Mouse (Mus musculus): ENCODE data around the gene Sort1. TPM values are rescaled to one million over a fixed set of nuclear protein-coding genes. Genes with fewer than 3 reads are reported as not detected.

Gene Sort1
- polyA plus RNA-seq, 1 experiment from 2014 or later: 6.4 TPM

GRCm38 (mm10) chr3:108378875-108379663 lies 95.2 kb downstream of the Sort1 start:
- no peaks in the 10 kb centered on the region for H3K9me3 ChIP-seq
- 63% methylated on average over 7 of the region's 7 CpGs for WGBS
- H3K4me3 ChIP-seq: no peak overlapping the region
- no peak overlapping the region for H3K9ac ChIP-seq
- no peak overlapping the region for H3K4me2 ChIP-seq
- no peak for ATAC-seq (ENCODE audit: insufficient number of reproducible peaks, insufficient read depth, low FRiP score, low TSS enrichment, low read depth)
- no peaks in the 10 kb centered on the region for H3K27me3 ChIP-seq
- H3K4me1 ChIP-seq: peaks cover 24% of the 10 kb centered on the region
- H3K27ac ChIP-seq: no peak overlapping the region
- no peaks in the 10 kb centered on the region for H3K36me3 ChIP-seq

GRCm38 (mm10) chr3:108380695-108381094 lies 96.8 kb downstream of the Sort1 start:
- WGBS: 81% methylated on average over 6 of the region's 6 CpGs
- no peak overlapping the region for H3K27ac ChIP-seq

GRCm38 (mm10) chr3:108381945-108382875 lies 98.3 kb downstream of the Sort1 start:
- H3K4me1 ChIP-seq: peaks cover 49% of the 10 kb centered on the region
- 42% methylated on average over 14 of the region's 14 CpGs for WGBS
- H3K4me3 ChIP-seq: peak overlapping the region; percentile 24
- no peaks in the 10 kb centered on the region for H3K27me3 ChIP-seq
- H3K4me2 ChIP-seq: peak overlapping the region; percentile 71
- peak overlapping the region; percentile 87 for H3K27ac ChIP-seq
- H3K9me3 ChIP-seq: no peaks in the 10 kb centered on the region
- peaks cover 14% of the 10 kb centered on the region for H3K36me3 ChIP-seq
- ATAC-seq (ENCODE audit: insufficient number of reproducible peaks, insufficient read depth, low FRiP score, low TSS enrichment, low read depth): no peak
- H3K9ac ChIP-seq: peak overlapping the region; percentile 49; the same call in 1 of the 2 replicates

More at GRCm38 (mm10) chr3:108380695-108381094, 96.8 kb downstream of the Sort1 start:
- H3K9me3 ChIP-seq: no peaks in the 10 kb centered on the region
- H3K4me2 ChIP-seq: no peak overlapping the region
- H3K9ac ChIP-seq: no peak overlapping the region
- no peak overlapping the region for H3K4me3 ChIP-seq
- H3K36me3 ChIP-seq: peaks cover under 1% of the 10 kb centered on the region; the same call in 1 of the 2 replicates
- no peaks in the 10 kb centered on the region for H3K27me3 ChIP-seq
- peaks cover 40% of the 10 kb centered on the region for H3K4me1 ChIP-seq
- ATAC-seq (ENCODE audit: insufficient number of reproducible peaks, insufficient read depth, low FRiP score, low TSS enrichment, low read depth): no peak

- 1% methylated on average over 44 of the region's 44 CpGs for WGBS
- peaks cover 20% of the 10 kb centered on the region for H3K36me3 ChIP-seq
- ATAC-seq (ENCODE audit: insufficient number of reproducible peaks, insufficient read depth, low FRiP score, low TSS enrichment, low read depth): peak; percentile 86
- H3K27ac ChIP-seq: peak within 1 kb of the TSS; percentile 87
- H3K9ac ChIP-seq: peak within 1 kb of the TSS; percentile 69
- H3K4me1 ChIP-seq: peaks cover 53% of the 10 kb centered on the region
- H3K27me3 ChIP-seq: no peaks in the 10 kb centered on the region
- no peaks in the 10 kb centered on the region for H3K9me3 ChIP-seq
- peak within 1 kb of the TSS; percentile 71 for H3K4me2 ChIP-seq
- peak within 1 kb of the TSS; percentile 63 for H3K4me3 ChIP-seq
Measured at GRCm38 (mm10) chr3:108383485-108384354, 99.8 kb downstream of the Sort1 start, which contains the start of gene Psrc1. Psrc1 (plus strand) TSS chr3:108383839.

- 23% methylated on average over 2 of the region's 2 CpGs for WGBS
- Histone ChIP-seq H3K4me2 (peak overlapping the region; percentile 71), H3K27me3 (no peaks in the 10 kb centered on the region), H3K4me1 (peaks cover 57% of the 10 kb centered on the region), H3K27ac (no peak overlapping the region), H3K9me3 (no peaks in the 10 kb centered on the region), H3K4me3 (peak overlapping the region; percentile 63), H3K9ac (peak overlapping the region; percentile 69), H3K36me3 (peaks cover 20% of the 10 kb centered on the region)
- no peak for ATAC-seq (ENCODE audit: insufficient number of reproducible peaks, insufficient read depth, low FRiP score, low TSS enrichment, low read depth)
Measured at GRCm38 (mm10) chr3:108384425-108384824, 100.5 kb downstream of the Sort1 start.

- peaks cover 20% of the 10 kb centered on the region for H3K36me3 ChIP-seq
- no peak overlapping the region; the same call in 1 of the 2 replicates for H3K4me2 ChIP-seq
- WGBS: 81% methylated on average over 10 of the region's 10 CpGs
- H3K9ac ChIP-seq: no peak overlapping the region
- no peak overlapping the region for H3K4me3 ChIP-seq
- peaks cover 53% of the 10 kb centered on the region for H3K4me1 ChIP-seq
- no peaks in the 10 kb centered on the region for H3K9me3 ChIP-seq
- no peaks in the 10 kb centered on the region for H3K27me3 ChIP-seq
- no peak for ATAC-seq (ENCODE audit: insufficient number of reproducible peaks, insufficient read depth, low FRiP score, low TSS enrichment, low read depth)
- no peak overlapping the region for H3K27ac ChIP-seq
Measured at GRCm38 (mm10) chr3:108386186-108386585, 102.3 kb downstream of the Sort1 start.

GRCm38 (mm10) chr3:108389111-108389545 lies 105.2 kb downstream of the Sort1 start:
- H3K4me2 ChIP-seq: peak overlapping the region; percentile 37
- H3K36me3 ChIP-seq: peaks cover 23% of the 10 kb centered on the region
- peaks cover 47% of the 10 kb centered on the region for H3K4me1 ChIP-seq
- no peaks in the 10 kb centered on the region for H3K27me3 ChIP-seq
- peak overlapping the region; percentile 55 for H3K9ac ChIP-seq
- WGBS: 0% methylated on average over 5 of the region's 5 CpGs
- H3K27ac ChIP-seq: peak overlapping the region; percentile 80
- no peak overlapping the region for H3K4me3 ChIP-seq
- H3K9me3 ChIP-seq: no peaks in the 10 kb centered on the region
- ATAC-seq (ENCODE audit: insufficient number of reproducible peaks, insufficient read depth, low FRiP score, low TSS enrichment, low read depth): peak; percentile 53

GRCm38 (mm10) chr3:108392299-108392698 lies 108.4 kb downstream of the Sort1 start:
- H3K36me3 ChIP-seq: peaks cover 25% of the 10 kb centered on the region
- no peak overlapping the region for H3K27ac ChIP-seq
- peak overlapping the region; percentile 32 for H3K4me2 ChIP-seq
- ATAC-seq (ENCODE audit: insufficient number of reproducible peaks, insufficient read depth, low FRiP score, low TSS enrichment, low read depth): no peak
- H3K9ac ChIP-seq: peak overlapping the region; percentile 12; the same call in 1 of the 2 replicates
- H3K27me3 ChIP-seq: no peaks in the 10 kb centered on the region
- 14% methylated on average over 10 of the region's 10 CpGs for WGBS
- H3K4me3 ChIP-seq: no peak overlapping the region
- no peaks in the 10 kb centered on the region for H3K9me3 ChIP-seq
- peaks cover 22% of the 10 kb centered on the region; the same call in 1 of the 2 replicates for H3K4me1 ChIP-seq

- Histone ChIP-seq H3K27ac (no peak overlapping the region), H3K4me3 (no peak overlapping the region), H3K9me3 (no peaks in the 10 kb centered on the region), H3K27me3 (no peaks in the 10 kb centered on the region), H3K4me2 (peak overlapping the region; percentile 32), H3K4me1 (peaks cover 22% of the 10 kb centered on the region; the same call in 1 of the 2 replicates), H3K36me3 (peaks cover 21% of the 10 kb centered on the region), H3K9ac (0 out of 2 replicates have a peak overlapping the region, but pooled peaks have one; percentile 12)
- WGBS: 54% methylated on average over 15 of the region's 15 CpGs
- ATAC-seq (ENCODE audit: insufficient number of reproducible peaks, insufficient read depth, low FRiP score, low TSS enrichment, low read depth): no peak
Measured at GRCm38 (mm10) chr3:108392793-108393192, 108.9 kb downstream of the Sort1 start.

GRCm38 (mm10) chr3:108398281-108398680 lies 114.4 kb downstream of the Sort1 start:
- no peak overlapping the region for H3K27ac ChIP-seq
- no peaks in the 10 kb centered on the region for H3K27me3 ChIP-seq
- no peak overlapping the region for H3K9ac ChIP-seq
- peaks cover 33% of the 10 kb centered on the region for H3K36me3 ChIP-seq
- H3K4me2 ChIP-seq: no peak overlapping the region
- ATAC-seq (ENCODE audit: insufficient number of reproducible peaks, insufficient read depth, low FRiP score, low TSS enrichment, low read depth): no peak
- no peaks in the 10 kb centered on the region for H3K9me3 ChIP-seq
- 83% methylated on average over 9 of the region's 9 CpGs for WGBS
- H3K4me1 ChIP-seq: peaks cover 7% of the 10 kb centered on the region
- H3K4me3 ChIP-seq: no peak overlapping the region

Data from embryonic facial prominence, embryonic 13.5 days (tissue).